Mouse (Mus musculus): ENCODE data around the gene Mex3a.
A peak's percentile ranks its signal among the peaks of the same experiment; 100 is the strongest.
"Not testable (repeated sequence)": the region's sequence is repeated elsewhere in the genome, so short reads cannot be mapped to it uniquely, and the experiment has no call there.

Gene Mex3a

GRCm38 (mm10) chr3:88569694-88570093, 37.5 kb downstream of the Mex3a start:
- peak; percentile 56 for DNase-seq (ENCODE audit: low read depth)

- no peak for DNase-seq (ENCODE audit: low read depth)
Measured at GRCm38 (mm10) chr3:88570341-88570740, 38.1 kb downstream of the Mex3a start.

- no peak for DNase-seq (ENCODE audit: low read depth)
Measured at GRCm38 (mm10) chr3:88571856-88572255, 39.7 kb downstream of the Mex3a start.

GRCm38 (mm10) chr3:88572835-88573234, 40.6 kb downstream of the Mex3a start:
- no peak for DNase-seq (ENCODE audit: low read depth)

GRCm38 (mm10) chr3:88573810-88574209, 41.6 kb downstream of the Mex3a start:
- DNase-seq (ENCODE audit: low read depth), result no peak

GRCm38 (mm10) chr3:88575540-88575939, 43.3 kb downstream of the Mex3a start, which contains the start of gene Ssr2:
Ssr2 (plus strand) TSS chr3:88575876.
- no peak for DNase-seq (ENCODE audit: low read depth)

- not testable (repeated sequence) for DNase-seq (ENCODE audit: low read depth)
Measured at GRCm38 (mm10) chr3:88577846-88578245, 45.7 kb downstream of the Mex3a start.

GRCm38 (mm10) chr3:88578498-88579424, 46.6 kb downstream of the Mex3a start:
- no peak for DNase-seq (ENCODE audit: low read depth)

GRCm38 (mm10) chr3:88579454-88580117, 47.4 kb downstream of the Mex3a start:
- peak; percentile 87 for DNase-seq (ENCODE audit: low read depth)

- no peak for DNase-seq (ENCODE audit: low read depth)
Measured at GRCm38 (mm10) chr3:88585769-88586168, 53.6 kb downstream of the Mex3a start.

- no peak for DNase-seq (ENCODE audit: low read depth)
Measured at GRCm38 (mm10) chr3:88586640-88587039, 54.4 kb downstream of the Mex3a start.

- DNase-seq (ENCODE audit: low read depth), result peak; percentile 36
Measured at GRCm38 (mm10) chr3:88590246-88590645, 58.1 kb downstream of the Mex3a start.

Measured in NIH3T3 (cell line).